Mouse (Mus musculus) embryonic facial prominence, embryonic 14.5 days (tissue): ENCODE results near the gene Slc24a4. TPM values are rescaled to one million over a fixed set of nuclear protein-coding genes. Genes with fewer than 3 reads are reported as not detected.

Experiments
- ATAC-seq: fragments of 200-750 bp; cut with Nextera tagmentation; 2 replicates; pipeline ENCODE4 v1.8.0; 2017; ENCODE audit warnings: low read depth, moderate number of reproducible peaks, moderate TSS enrichment
- DNase-seq: peaks from one replicate; pipeline ENCODE4 v3.0.0-alpha.2; 2015; ENCODE audit warnings: low spot score
- H3K27ac ChIP-seq: fragments of 300-500 bp; sonication (generic); replicated peaks from 2 replicates; pipeline ENCODE4 v1.5.1; 2014; ENCODE audit warnings: low read depth, mild to moderate bottlenecking, low read length, moderate library complexity
- H3K27me3 ChIP-seq: fragments of 300-500 bp; sonication (generic); replicated peaks from 2 replicates; pipeline ENCODE4 v1.6.1; 2014; ENCODE audit warnings: low read length; ENCODE audit not compliant: control insufficient read depth, insufficient read depth
- H3K36me3 ChIP-seq: fragments of 300-500 bp; sonication (generic); 2 replicates; pipeline ENCODE4 v1.6.1; 2014; ENCODE audit warnings: low read length, mixed read lengths; ENCODE audit not compliant: control insufficient read depth, insufficient read depth
- H3K4me1 ChIP-seq: fragments of 300-500 bp; sonication (generic); 2 replicates; pipeline ENCODE4 v1.6.1; 2014; ENCODE audit warnings: antibody characterized with exemption, low read length; ENCODE audit not compliant: control insufficient read depth, insufficient read depth
- H3K4me2 ChIP-seq: fragments of 300-500 bp; sonication (generic); 2 replicates; pipeline ENCODE4 v1.6.1; 2014; ENCODE audit warnings: low read depth, mild to moderate bottlenecking, low read length, moderate library complexity, mixed read lengths
- H3K4me3 ChIP-seq: fragments of 300-500 bp; sonication (generic); 2 replicates; pipeline ENCODE4 v1.5.1; 2014; ENCODE audit warnings: low read depth, mild to moderate bottlenecking, low read length
- H3K9ac ChIP-seq: fragments of 300-500 bp; sonication (generic); 2 replicates; pipeline ENCODE4 v1.6.1; 2014; ENCODE audit warnings: low read depth, mild to moderate bottlenecking, low read length, moderate library complexity, mixed read lengths
- H3K9me3 ChIP-seq: fragments of 300-500 bp; sonication (generic); 2 replicates; pipeline ENCODE4 v1.6.1; 2016; ENCODE audit warnings: low read length; ENCODE audit not compliant: control insufficient read depth
- WGBS: fragments of 180-500 bp; shearing (Covaris S2); extraction: QIAGEN DNeasy Blood & Tissue Kit; methylation state at CpG from one replicate; pipeline ENCODE4 v1.1.7; 2014; 5-methylcytosine and 5-hydroxymethylcytosine counted together
- polyA plus RNA-seq: library from polyadenylated mRNA; unstranded; fragments of >200 nt; fragmentation: Nextera tagmentation; extraction: Ambion mirVana; gene quantifications from 2 replicates; pipeline ENCODE4 v1.2.1, GENCODE M21; 2014

Gene Slc24a4
- polyA plus RNA-seq, 1 experiment from 2014 or later = 0.65 TPM

DNA sequence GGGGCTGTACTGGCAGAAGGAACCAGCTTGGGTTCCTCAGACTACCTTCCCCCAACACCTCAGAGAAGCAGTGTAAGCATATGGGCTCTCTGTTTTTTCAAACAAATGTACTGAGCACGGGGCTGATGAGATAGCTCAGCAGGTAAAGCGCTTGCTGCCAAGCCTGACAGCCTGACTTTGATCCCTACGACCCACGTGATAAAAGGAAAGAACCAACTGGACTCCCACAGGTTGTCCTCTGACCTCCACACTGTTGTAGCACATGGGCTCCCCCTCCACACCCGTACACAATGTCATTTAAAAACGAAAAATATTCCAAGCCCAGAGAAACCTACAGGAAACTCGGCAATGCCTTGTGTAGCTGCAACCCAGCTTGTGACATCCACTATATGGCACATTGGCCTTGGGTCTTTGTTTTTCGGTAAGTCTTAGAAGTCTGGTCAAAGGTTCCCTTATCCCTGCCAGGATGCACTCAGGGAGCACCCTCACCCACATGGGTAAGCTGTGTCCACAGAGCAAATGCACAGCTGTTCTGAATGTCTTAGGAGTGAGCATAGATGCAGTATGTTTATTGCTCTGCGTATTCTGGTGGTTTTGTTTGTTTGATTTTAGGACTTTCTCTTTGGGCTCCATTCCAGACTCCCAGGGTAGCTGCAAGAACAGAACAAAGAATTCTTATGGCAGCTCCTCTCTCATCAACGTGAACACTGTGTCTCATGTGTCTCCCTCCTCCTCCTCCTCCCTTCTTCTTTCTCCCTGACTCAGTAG, 176.7 kb downstream of the Slc24a4 start:
- Histone ChIP-seq H3K9ac (no peak overlapping the region), H3K4me2 (no peak overlapping the region), H3K36me3 (no peaks in the 10 kb centered on the region), H3K9me3 (no peaks in the 10 kb centered on the region), H3K27ac (no peak overlapping the region), H3K4me3 (no peak overlapping the region), H3K27me3 (no peaks in the 10 kb centered on the region), H3K4me1 (peaks cover 45% of the 10 kb centered on the region)
- DNase-seq = peak; percentile 35
- 48% methylated on average over 10 of the region's 10 CpGs for WGBS
- no peak for ATAC-seq

DNA sequence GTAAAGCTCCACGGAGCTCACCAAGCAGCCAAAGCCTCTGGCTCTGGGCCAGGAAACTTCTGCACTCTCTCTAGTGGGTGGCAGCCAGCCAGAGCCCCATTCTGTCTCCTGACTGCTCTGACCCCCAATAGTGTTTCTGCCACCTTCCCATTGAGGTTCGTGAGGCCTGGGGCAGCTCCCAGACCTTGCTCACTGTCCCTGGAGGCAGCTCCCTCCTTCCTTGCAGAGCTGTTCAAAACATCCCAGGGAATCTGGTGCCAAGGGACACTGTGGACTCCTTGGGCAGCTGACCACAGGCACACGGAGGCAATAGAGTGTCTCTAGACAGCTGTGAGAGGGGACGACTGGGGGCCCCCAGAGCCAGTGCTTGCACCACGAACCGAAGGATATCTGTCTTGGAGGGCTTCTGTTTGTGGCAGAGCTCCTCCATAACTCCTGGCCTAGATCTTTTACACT, 179.5 kb downstream of the Slc24a4 start:
- Histone ChIP-seq H3K4me1 (peaks cover 36% of the 10 kb centered on the region), H3K4me2 (no peak overlapping the region), H3K27me3 (no peaks in the 10 kb centered on the region), H3K9ac (0 out of 2 replicates have a peak overlapping the region, but pooled peaks have one; percentile 1), H3K36me3 (no peaks in the 10 kb centered on the region), H3K27ac (peak overlapping the region; percentile 45; the same call in 1 of the 2 replicates), H3K4me3 (no peak overlapping the region), H3K9me3 (no peaks in the 10 kb centered on the region)
- peak; percentile 15 for ATAC-seq
- DNase-seq = peak; percentile 87
- 36% methylated on average over 6 of the region's 6 CpGs for WGBS

DNA sequence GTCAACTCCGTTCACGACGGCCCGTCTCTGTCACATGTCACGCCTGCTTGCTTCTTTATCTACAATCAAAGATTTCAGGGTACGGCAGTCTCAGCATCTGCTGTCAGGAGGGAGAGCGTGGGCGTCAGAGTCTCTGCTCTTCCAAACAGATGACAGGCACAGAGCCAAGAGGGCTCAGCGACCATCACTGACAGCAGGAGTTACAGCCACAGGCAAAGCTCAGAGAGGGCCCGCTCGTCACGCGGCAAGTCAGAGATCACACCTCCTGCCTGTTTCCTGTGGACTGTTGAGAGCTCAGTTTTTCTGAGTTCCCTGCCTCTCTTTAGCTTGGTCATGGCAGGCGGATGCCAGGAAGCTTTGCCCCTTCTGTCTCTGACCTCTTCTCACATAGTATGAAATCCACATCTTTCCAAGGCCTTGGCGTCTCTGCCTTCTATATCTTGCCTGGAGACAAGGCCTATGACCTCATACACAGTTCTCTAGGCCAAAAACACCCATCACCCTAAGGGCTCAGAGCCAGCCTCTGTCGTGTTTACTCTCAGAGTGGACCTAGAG, 180.0 kb downstream of the Slc24a4 start:
- no peaks in the 10 kb centered on the region for H3K36me3 ChIP-seq
- ATAC-seq (peak; percentile 16; the same call in 1 of the 2 replicates), DNase-seq (peak; percentile 85)
- H3K4me1 ChIP-seq = peaks cover 31% of the 10 kb centered on the region
- 0 out of 2 replicates have a peak overlapping the region, but pooled peaks have one; percentile 1 for H3K9ac ChIP-seq
- peak overlapping the region; percentile 45; the same call in 1 of the 2 replicates for H3K27ac ChIP-seq
- 52% methylated on average over 16 of the region's 16 CpGs for WGBS
- no peak overlapping the region for H3K4me2 ChIP-seq
- H3K27me3 ChIP-seq = no peaks in the 10 kb centered on the region
- no peaks in the 10 kb centered on the region for H3K9me3 ChIP-seq
- no peak overlapping the region for H3K4me3 ChIP-seq

DNA sequence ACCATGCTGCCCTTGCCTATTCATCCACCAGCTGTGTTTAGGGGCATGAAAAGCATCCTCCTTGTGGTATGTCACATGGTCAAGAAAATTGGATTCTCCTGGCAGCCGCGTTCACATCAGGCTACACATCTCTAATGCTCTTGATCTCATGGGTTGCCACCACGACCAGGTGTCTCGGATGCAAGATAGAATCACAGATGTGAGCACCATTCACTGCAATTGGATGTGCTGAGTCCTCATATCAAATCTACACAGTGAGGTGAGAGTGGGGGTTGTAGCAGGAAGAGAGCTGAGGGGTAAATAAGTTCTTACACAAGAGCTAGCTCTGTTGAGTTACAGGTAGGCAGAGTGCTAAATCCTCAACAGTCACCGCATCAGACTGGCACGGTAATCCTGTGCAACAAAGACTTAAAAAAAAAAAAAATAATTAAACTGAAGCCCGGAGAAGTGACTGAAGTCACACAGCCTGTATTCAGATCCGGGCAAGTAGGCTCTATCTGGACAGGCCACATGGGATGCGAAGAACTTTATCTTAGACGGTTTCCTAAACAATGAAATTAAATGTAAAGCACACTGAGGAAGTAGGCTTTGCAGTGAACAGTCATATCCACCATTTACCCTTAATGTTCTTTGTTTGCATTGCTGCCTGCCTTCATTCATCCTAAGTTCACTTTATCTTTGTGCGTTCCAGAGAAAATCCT, 180.7 kb downstream of the Slc24a4 start:
- no peak for ATAC-seq
- no peak overlapping the region for H3K27ac ChIP-seq
- 90% methylated on average over 11 of the region's 11 CpGs for WGBS

DNA sequence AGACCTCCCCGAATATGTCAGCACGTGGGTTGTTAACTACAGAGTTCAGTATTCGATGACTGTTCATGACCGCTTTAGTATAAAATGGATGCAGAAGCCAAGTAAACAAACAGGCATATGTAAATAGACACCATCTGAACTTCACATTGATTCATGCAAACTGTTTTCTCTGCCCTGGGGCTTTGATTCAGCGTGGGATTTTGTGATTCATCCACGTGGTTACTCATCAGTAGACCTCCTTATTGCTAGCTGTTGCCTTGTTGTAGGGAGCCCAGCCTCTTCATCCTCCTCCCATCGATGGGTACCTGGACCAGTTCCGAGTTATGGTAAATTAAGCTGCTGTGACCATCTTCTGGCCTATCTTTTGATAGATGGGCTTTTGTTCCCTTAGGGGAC, 181.3 kb downstream of the Slc24a4 start:
- H3K4me1 ChIP-seq = peaks cover 21% of the 10 kb centered on the region
- H3K9ac ChIP-seq = no peak overlapping the region
- H3K27ac ChIP-seq = no peak overlapping the region
- no peaks in the 10 kb centered on the region for H3K36me3 ChIP-seq
- DNase-seq (no peak), ATAC-seq (no peak)
- no peak overlapping the region for H3K4me3 ChIP-seq
- no peaks in the 10 kb centered on the region for H3K27me3 ChIP-seq
- 82% methylated on average over 8 of the region's 8 CpGs for WGBS
- no peak overlapping the region for H3K4me2 ChIP-seq
- no peaks in the 10 kb centered on the region for H3K9me3 ChIP-seq

More for the DNA sequence above, 180.7 kb downstream of the Slc24a4 start:
- H3K4me1 ChIP-seq = peaks cover 24% of the 10 kb centered on the region
- H3K4me3 ChIP-seq = no peak overlapping the region
- H3K4me2 ChIP-seq = no peak overlapping the region
- no peaks in the 10 kb centered on the region for H3K27me3 ChIP-seq
- no peaks in the 10 kb centered on the region for H3K9me3 ChIP-seq
- no peaks in the 10 kb centered on the region for H3K36me3 ChIP-seq
- no peak overlapping the region for H3K9ac ChIP-seq
- DNase-seq = no peak

DNA sequence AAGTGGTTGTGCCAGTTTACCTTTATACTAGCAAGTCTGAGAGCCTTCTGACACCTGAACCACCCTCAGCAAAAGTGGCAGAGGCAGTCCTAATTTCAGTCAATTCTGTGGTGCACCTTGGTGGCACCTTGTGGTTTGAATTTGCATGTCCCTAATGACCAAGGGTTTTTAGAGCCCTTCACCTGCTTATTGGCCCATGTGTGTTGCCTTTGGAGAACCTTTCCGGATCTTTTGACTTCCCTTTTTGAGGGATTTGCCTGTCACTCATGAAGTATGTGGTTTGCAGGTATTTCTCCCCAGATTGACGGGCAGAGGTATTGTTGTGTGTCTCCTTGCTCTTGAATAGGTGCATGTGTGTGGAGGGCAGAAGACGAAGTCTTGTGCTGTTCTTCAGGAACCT, 181.7 kb downstream of the Slc24a4 start:
- H3K4me3 ChIP-seq = no peak overlapping the region
- H3K9ac ChIP-seq = no peak overlapping the region
- 0 out of 2 replicates have a peak, but pooled peaks cover 3% of the 10 kb centered on the region for H3K36me3 ChIP-seq
- 93% methylated on average over 3 of the region's 3 CpGs for WGBS
- no peaks in the 10 kb centered on the region for H3K9me3 ChIP-seq
- no peaks in the 10 kb centered on the region for H3K27me3 ChIP-seq
- ATAC-seq (no peak), DNase-seq (no peak)
- peaks cover 19% of the 10 kb centered on the region for H3K4me1 ChIP-seq
- H3K27ac ChIP-seq = no peak overlapping the region
- H3K4me2 ChIP-seq = no peak overlapping the region

DNA sequence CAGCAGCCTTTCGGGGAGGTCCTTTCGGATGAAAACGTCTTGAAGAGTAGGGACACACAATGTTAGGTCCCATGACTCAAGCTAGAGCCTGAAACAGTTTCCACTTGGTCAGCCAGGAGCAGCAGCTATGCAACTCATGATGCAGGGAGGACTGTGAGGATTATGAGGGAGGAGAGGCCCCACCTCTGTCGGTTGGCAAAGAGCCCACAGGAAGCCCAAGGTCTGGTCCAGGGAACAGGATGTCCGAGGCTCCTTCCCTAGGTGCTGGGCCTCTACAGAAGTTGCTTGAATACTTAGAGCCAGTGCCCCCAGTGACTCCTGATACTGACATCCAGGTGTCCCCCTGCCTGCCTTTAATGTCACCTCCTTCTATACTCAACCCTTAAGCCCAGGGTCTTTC, 182.9 kb downstream of the Slc24a4 start:
- no peak overlapping the region for H3K4me3 ChIP-seq
- peaks cover 12% of the 10 kb centered on the region for H3K4me1 ChIP-seq
- no peak overlapping the region for H3K27ac ChIP-seq
- H3K9ac ChIP-seq = no peak overlapping the region
- H3K9me3 ChIP-seq = no peaks in the 10 kb centered on the region
- DNase-seq = no peak
- no peak for ATAC-seq
- H3K36me3 ChIP-seq = 0 out of 2 replicates have a peak, but pooled peaks cover 6% of the 10 kb centered on the region
- 86% methylated on average over 5 of the region's 5 CpGs for WGBS
- no peaks in the 10 kb centered on the region for H3K27me3 ChIP-seq
- no peak overlapping the region for H3K4me2 ChIP-seq
